8 mouse cellular contexts compared by ENCODE assay signal in genomic region chr5:77358347-77358746, GRCm38 (mm10). TPM values are rescaled to one million over a fixed set of nuclear protein-coding genes. Genes with fewer than 3 reads are reported as not detected.
A peak's percentile ranks its signal among the peaks of the same experiment; 100 is the strongest.
DNase-seq lines count a peak whose midpoint lies in the region; ATAC-seq lines count a peak whose summit lies in the region.

No protein-coding gene starts in this region.

- no peak overlapping the region for H3K27ac ChIP-seq in embryonic facial prominence, embryonic 11.5 days (replicated peaks; ENCODE audit: low read depth, low read length)
- H3K27ac ChIP-seq in heart, embryonic 12.5 days (ENCODE audit: poor library complexity, severe bottlenecking): peak overlapping the region; percentile 48; the same call in 1 of the 2 replicates
- H3K27ac ChIP-seq in macrophage: no peak overlapping the region
- H3K27ac ChIP-seq in stomach, embryonic 16.5 days (ENCODE audit: low read length): peak overlapping the region; percentile 79

- no peaks in the 10 kb centered on the region for H3K79me2 ChIP-seq in macrophage (ENCODE audit: inconsistent target)

- H3K36me3 ChIP-seq in embryonic facial prominence, embryonic 11.5 days (replicated peaks; ENCODE audit: control insufficient read depth, insufficient read depth, low read depth, low read length): no peaks in the 10 kb centered on the region
- no peaks in the 10 kb centered on the region for H3K36me3 ChIP-seq in heart, embryonic 12.5 days
- no peaks in the 10 kb centered on the region for H3K36me3 ChIP-seq in macrophage (ENCODE audit: inconsistent target)
- H3K36me3 ChIP-seq in stomach, embryonic 16.5 days (ENCODE audit: control insufficient read depth, insufficient read depth, low read length): no peaks in the 10 kb centered on the region

- H3K9me3 ChIP-seq in embryonic facial prominence, embryonic 11.5 days (replicated peaks; ENCODE audit: control insufficient read depth, low read length): no peaks in the 10 kb centered on the region
- H3K9me3 ChIP-seq in heart, embryonic 12.5 days (replicated peaks): no peaks in the 10 kb centered on the region
- no peaks in the 10 kb centered on the region for H3K9me3 ChIP-seq in stomach, embryonic 16.5 days (replicated peaks; ENCODE audit: control insufficient read depth, low read length)

- peak; percentile 37 for ATAC-seq in embryonic facial prominence, embryonic 11.5 days (replicated peaks; ENCODE audit: insufficient number of reproducible peaks, low FRiP score, low TSS enrichment, low read depth)
- peak; percentile 71 for ATAC-seq in heart, embryonic 12.5 days (ENCODE audit: insufficient number of reproducible peaks, low FRiP score)
- peak; percentile 76; the same call in 1 of the 2 replicates for ATAC-seq in stomach, embryonic 16.5 days (ENCODE audit: insufficient read depth, low FRiP score)

- peak overlapping the region; percentile 47 for H3K4me2 ChIP-seq in embryonic facial prominence, embryonic 11.5 days (ENCODE audit: low read depth, low read length)
- H3K4me2 ChIP-seq in heart, embryonic 12.5 days: peak overlapping the region; percentile 72
- peak overlapping the region; percentile 66 for H3K4me2 ChIP-seq in stomach, embryonic 16.5 days (ENCODE audit: low read depth, low read length)

- 3% methylated on average over 10 of the region's 10 CpGs for WGBS in embryonic facial prominence, embryonic 11.5 days
- WGBS in heart, embryonic 12.5 days: 3% methylated on average over 10 of the region's 10 CpGs
- 6% methylated on average over 10 of the region's 10 CpGs for WGBS in macrophage (ENCODE audit: missing documents)
- under 1% methylated on average over 10 of the region's 10 CpGs for whole genome bisulfite sequencing in stomach, embryonic 16.5 days

- H3K4me1 ChIP-seq in embryonic facial prominence, embryonic 11.5 days (ENCODE audit: control insufficient read depth, insufficient read depth, low read length): no peaks in the 10 kb centered on the region
- H3K4me1 ChIP-seq in heart, embryonic 12.5 days (replicated peaks): peaks cover 24% of the 10 kb centered on the region
- peaks cover 27% of the 10 kb centered on the region for H3K4me1 ChIP-seq in stomach, embryonic 16.5 days (ENCODE audit: control insufficient read depth, insufficient read depth, low read length)

- H3K4me3 ChIP-seq in embryonic facial prominence, embryonic 11.5 days (ENCODE audit: low read depth, low read length): peak overlapping the region; percentile 27
- H3K4me3 ChIP-seq in heart, embryonic 12.5 days: peak overlapping the region; percentile 54
- H3K4me3 ChIP-seq in macrophage (ENCODE audit: inconsistent target): peak overlapping the region; percentile 46
- H3K4me3 ChIP-seq in stomach, embryonic 16.5 days (replicated peaks; ENCODE audit: low read length): peak overlapping the region; percentile 41

- no peaks in the 10 kb centered on the region for H3K27me3 ChIP-seq in embryonic facial prominence, embryonic 11.5 days (ENCODE audit: control insufficient read depth, insufficient read depth, low read length)
- 0 out of 2 replicates have a peak, but pooled peaks cover 4% of the 10 kb centered on the region for H3K27me3 ChIP-seq in heart, embryonic 12.5 days (replicated peaks)
- H3K27me3 ChIP-seq in stomach, embryonic 16.5 days (ENCODE audit: control insufficient read depth, insufficient read depth, low read length): no peaks in the 10 kb centered on the region

- DNase-seq in adrenal gland, adult 18-20 months (ENCODE audit: low spot score in 2 of 2): peak; percentile 36 to 42
- peak; percentile 60 for DNase-seq in embryonic facial prominence, embryonic 11.5 days (ENCODE audit: low spot score)
- DNase-seq in kidney, postnatal 14 days: peak; percentile 81
- no peak for DNase-seq in natural killer cell, adult 2 months (ENCODE audit: low spot score in 2 of 2)
- DNase-seq in layer of hippocampus, postnatal 10 days (ENCODE audit: low spot score in 2 of 2): no peak

- peak overlapping the region; percentile 39 for H3K9ac ChIP-seq in embryonic facial prominence, embryonic 11.5 days (replicated peaks; ENCODE audit: low read length)
- H3K9ac ChIP-seq in heart, embryonic 12.5 days: peak overlapping the region; percentile 69
- H3K9ac ChIP-seq in stomach, embryonic 16.5 days (ENCODE audit: low read length): peak overlapping the region; percentile 60

RNA-seq across cellular contexts. Expression of gene Polr2b, which starts 48.4 kb away (rescaled TPM):
- 10 to 100 TPM; 37.2 to 88.7 TPM for total RNA-seq in adrenal gland, adult 18-20 months (2021)
- 104 and 109 TPM in 2 replicates for polyA plus RNA-seq in embryonic facial prominence, embryonic 11.5 days (2014; fragmentation: Nextera tagmentation; extraction: Ambion mirVana)
- polyA plus RNA-seq in heart, embryonic 12.5 days (2016; fragmentation: Nextera tagmentation; extraction: Ambion mirVana): 46.1 and 49.9 TPM in 2 replicates
- total RNA-seq in macrophage (2018; cell fraction: chromatin; rRNA removed): 100 to 1,000 TPM in 1 of 26 experiments, 10 to 100 TPM in 25; 29.5 to 104 (median 65.3) TPM
- 10 to 100 TPM; 19.5 to 49.7 (median 28.9) TPM for total RNA-seq in macrophage (2018; cell fraction: cytosol; rRNA removed)
- 10 to 100 TPM; 20.9 to 80.6 (median 33.4) TPM for total RNA-seq in macrophage (2018; cell fraction: nucleus; rRNA removed)
- 27.8 to 77.7 TPM (median 32.7 TPM) in 3 replicates for polyA plus RNA-seq in macrophage (2018)
- 51.1 and 52.8 TPM in 2 replicates for polyA plus RNA-seq in stomach, embryonic 16.5 days (2015; fragmentation: Nextera tagmentation; extraction: Ambion mirVana)
- total RNA-seq in layer of hippocampus, postnatal 10 days (2021): 10 to 100 TPM; 51.8 to 54.2 TPM

RNA-seq across cellular contexts. Expression of gene Noa1, which starts 48.5 kb away (rescaled TPM):
- total RNA-seq in adrenal gland, adult 18-20 months (2021): 10 to 100 TPM; 22.5 to 25.9 TPM
- polyA plus RNA-seq in embryonic facial prominence, embryonic 11.5 days (2014; fragmentation: Nextera tagmentation; extraction: Ambion mirVana): 29.2 and 36.4 TPM in 2 replicates
- 22.9 and 23.0 TPM in 2 replicates for polyA plus RNA-seq in heart, embryonic 12.5 days (2016; fragmentation: Nextera tagmentation; extraction: Ambion mirVana)
- total RNA-seq in macrophage (2018; cell fraction: chromatin; rRNA removed): 10 to 100 TPM in 6 of 26 experiments, 1 to 10 TPM in 20; 2.4 to 16.2 (median 7.5) TPM
- total RNA-seq in macrophage (2018; cell fraction: cytosol; rRNA removed): 10 to 100 TPM in 22 of 26 experiments, 1 to 10 TPM in 4; 8.6 to 15.9 (median 11.5) TPM
- 10 to 100 TPM in 6 of 26 experiments, 1 to 10 TPM in 20; 3.2 to 13.7 (median 8.3) TPM for total RNA-seq in macrophage (2018; cell fraction: nucleus; rRNA removed)
- 8.2 to 15.4 TPM (median 8.7 TPM) in 3 replicates for polyA plus RNA-seq in macrophage (2018)
- polyA plus RNA-seq in stomach, embryonic 16.5 days (2015; fragmentation: Nextera tagmentation; extraction: Ambion mirVana): 23.2 TPM in 2 replicates
- total RNA-seq in layer of hippocampus, postnatal 10 days (2021): 10 to 100 TPM; 24.3 to 29.0 TPM

RNA-seq across cellular contexts. Expression of gene Igfbp7, which starts 49.5 kb away (rescaled TPM):
- 100 to 1,000 TPM; 513 to 592 TPM for total RNA-seq in adrenal gland, adult 18-20 months (2021)
- 12.2 and 20.0 TPM in 2 replicates for polyA plus RNA-seq in embryonic facial prominence, embryonic 11.5 days (2014; fragmentation: Nextera tagmentation; extraction: Ambion mirVana)
- 38.3 and 39.9 TPM in 2 replicates for polyA plus RNA-seq in heart, embryonic 12.5 days (2016; fragmentation: Nextera tagmentation; extraction: Ambion mirVana)
- total RNA-seq in macrophage (2018; cell fraction: chromatin; rRNA removed): 10 to 100 TPM in 1 of 26 experiments, 1 to 10 TPM in 6, under 1 TPM in 2, not detected in 17; 0.67 to 21.1 (median 1.5) TPM
- total RNA-seq in macrophage (2018; cell fraction: cytosol; rRNA removed): 1 to 10 TPM in 15 of 26 experiments, under 1 TPM in 9, not detected in 2; 0.16 to 5.1 (median 1.8) TPM
- total RNA-seq in macrophage (2018; cell fraction: nucleus; rRNA removed): 1 to 10 TPM in 17 of 26 experiments, under 1 TPM in 2, not detected in 7; 0.68 to 4.8 (median 2.2) TPM
- polyA plus RNA-seq in macrophage (2018): 0.21 to 1.3 TPM (median 0.53 TPM) in 3 replicates
- polyA plus RNA-seq in stomach, embryonic 16.5 days (2015; fragmentation: Nextera tagmentation; extraction: Ambion mirVana): 178 and 180 TPM in 2 replicates
- total RNA-seq in layer of hippocampus, postnatal 10 days (2021): 10 to 100 TPM; 52.5 to 60.3 TPM

Comparison
In these comparisons a context has a peak if more than half of its experiments do, and no peak if none do; other contexts are left out.
1. DNase-seq: peak in adrenal gland, adult 18-20 months (2 of 2), embryonic facial prominence, embryonic 11.5 days (single experiment) and kidney, postnatal 14 days (single experiment); none in natural killer cell, adult 2 months (0 of 2) and layer of hippocampus, postnatal 10 days (0 of 2).
2. H3K27ac ChIP-seq: peak in heart, embryonic 12.5 days (single experiment) and stomach, embryonic 16.5 days (single experiment); none in embryonic facial prominence, embryonic 11.5 days (single experiment) and macrophage (single experiment).
3. Peak in every context shown above with its lines, with median percentiles within 50 percentile points of each other: ATAC-seq, H3K4me2 ChIP-seq, H3K4me3 ChIP-seq and H3K9ac ChIP-seq.